Mouse (Mus musculus) cerebellum, postnatal 14 days (tissue): Measurements from ENCODE around the gene Bhlha9.

Experiments
- DNase-seq, 2 experiments: peaks; one replicate each; pipeline ENCODE4 v3.0.0; 2021; ENCODE audit warnings: mixed read lengths in 2 of 2

Gene Bhlha9

GRCm38 (mm10) chr11:76671871-76672475, at the start of gene Bhlha9:
Bhlha9 (plus strand) TSS chr11:76672470.
- DNase-seq = peak; percentile 87 to 89

DNA sequence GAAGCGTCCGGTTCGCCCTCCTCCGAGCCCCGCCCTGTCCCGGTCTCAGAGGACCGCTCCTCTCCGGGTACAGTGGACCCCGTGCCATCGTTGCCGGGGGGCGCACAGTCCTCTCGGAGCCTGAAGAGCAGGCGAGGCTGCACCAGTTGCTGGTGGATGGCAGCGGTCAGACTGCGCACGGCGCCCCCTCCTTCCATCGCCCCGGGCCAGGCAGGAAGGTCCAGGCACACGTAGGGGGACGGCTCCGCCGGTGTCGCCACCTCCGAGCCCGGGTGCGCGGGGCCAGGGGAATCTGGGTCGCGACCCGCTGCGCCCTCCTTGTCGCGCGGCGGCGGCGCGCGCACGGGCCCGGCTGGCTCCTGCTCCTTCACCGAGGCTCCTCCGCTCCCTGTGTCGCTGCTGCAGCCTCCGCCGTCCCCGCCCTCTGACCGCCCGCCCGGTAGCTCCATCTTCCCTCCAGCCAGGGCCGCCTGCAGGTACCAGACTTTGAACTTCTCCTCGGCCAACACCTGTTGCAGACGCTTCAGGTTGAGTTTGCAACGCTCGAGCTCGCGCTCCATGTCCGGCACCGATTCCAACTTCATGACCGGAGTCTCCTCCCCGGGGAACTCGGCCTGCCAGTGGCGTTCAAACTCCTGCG, 49.6 kb upstream of the Bhlha9 start:
- DNase-seq = peak; percentile 48 to 58

- DNase-seq = peak; percentile 81 to 84
These were observed 48.9 kb upstream of the Bhlha9 start for GRCm38 (mm10) chr11:76623206-76623961.

- DNase-seq = no peak
These were observed 48.2 kb upstream of the Bhlha9 start for GRCm38 (mm10) chr11:76624071-76624470.

DNA sequence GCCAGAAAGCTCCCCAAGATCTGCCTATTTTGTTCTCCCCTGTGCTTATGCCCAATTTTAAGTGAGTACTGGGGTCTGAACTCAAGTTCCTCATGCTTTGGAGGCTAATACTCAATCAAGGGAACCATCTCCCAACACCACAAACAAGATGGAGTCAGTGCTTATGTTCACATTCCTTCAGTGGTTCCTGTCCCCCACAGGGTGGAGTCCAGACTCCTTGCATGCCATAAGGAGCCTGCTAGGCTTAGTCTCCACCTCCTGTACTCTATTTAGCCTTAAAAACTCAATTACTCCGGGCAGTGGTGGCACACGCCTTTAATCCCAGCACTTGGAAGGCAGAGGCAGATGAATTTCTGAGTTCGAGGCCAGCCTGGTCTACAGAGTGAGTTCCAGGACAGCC, 47.4 kb upstream of the Bhlha9 start:
- no peak for DNase-seq

GRCm38 (mm10) chr11:76628613-76629012, 43.7 kb upstream of the Bhlha9 start:
- DNase-seq = no peak

GRCm38 (mm10) chr11:76630023-76630422, 42.2 kb upstream of the Bhlha9 start:
- DNase-seq = no peak

GRCm38 (mm10) chr11:76630487-76630886, 41.8 kb upstream of the Bhlha9 start:
- no peak for DNase-seq

- DNase-seq = peak; percentile 76 to 78
These were observed 32.8 kb upstream of the Bhlha9 start for GRCm38 (mm10) chr11:76639269-76639985.

GRCm38 (mm10) chr11:76640231-76640630, 32.0 kb upstream of the Bhlha9 start:
- DNase-seq = no peak

DNA sequence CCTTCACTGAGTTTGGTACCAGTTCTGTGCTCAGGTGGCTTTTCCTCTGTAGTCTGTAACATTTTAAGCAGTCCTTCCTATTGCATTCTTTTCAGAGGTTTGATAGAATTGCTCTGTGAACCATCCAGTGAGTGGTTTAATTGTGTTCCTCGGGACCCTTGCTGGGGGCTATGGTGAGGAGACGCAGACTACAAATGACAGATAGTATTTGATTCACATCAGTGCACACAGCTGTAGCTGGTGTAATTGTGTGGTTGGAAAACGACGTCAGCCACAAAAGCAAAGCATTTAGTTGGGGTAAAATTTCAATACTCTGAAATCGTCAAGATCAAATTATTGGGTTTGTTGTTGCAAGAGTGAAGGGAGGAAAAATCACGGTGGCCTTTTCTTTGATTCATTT, 28.0 kb upstream of the Bhlha9 start:
- no peak for DNase-seq

- DNase-seq = peak in 1 of 2 experiments; percentile 22
These were observed 27.2 kb upstream of the Bhlha9 start for GRCm38 (mm10) chr11:76645036-76645435.

GRCm38 (mm10) chr11:76645955-76646354, 26.3 kb upstream of the Bhlha9 start:
- DNase-seq = peak; percentile 99

- peak; percentile 84 to 86 for DNase-seq
These were observed 25.2 kb upstream of the Bhlha9 start for GRCm38 (mm10) chr11:76647062-76647461.

GRCm38 (mm10) chr11:76647500-76647899, 24.8 kb upstream of the Bhlha9 start:
- peak; percentile 81 to 85 for DNase-seq

- DNase-seq = no peak
These were observed 21.3 kb upstream of the Bhlha9 start for GRCm38 (mm10) chr11:76650862-76651560.

DNA sequence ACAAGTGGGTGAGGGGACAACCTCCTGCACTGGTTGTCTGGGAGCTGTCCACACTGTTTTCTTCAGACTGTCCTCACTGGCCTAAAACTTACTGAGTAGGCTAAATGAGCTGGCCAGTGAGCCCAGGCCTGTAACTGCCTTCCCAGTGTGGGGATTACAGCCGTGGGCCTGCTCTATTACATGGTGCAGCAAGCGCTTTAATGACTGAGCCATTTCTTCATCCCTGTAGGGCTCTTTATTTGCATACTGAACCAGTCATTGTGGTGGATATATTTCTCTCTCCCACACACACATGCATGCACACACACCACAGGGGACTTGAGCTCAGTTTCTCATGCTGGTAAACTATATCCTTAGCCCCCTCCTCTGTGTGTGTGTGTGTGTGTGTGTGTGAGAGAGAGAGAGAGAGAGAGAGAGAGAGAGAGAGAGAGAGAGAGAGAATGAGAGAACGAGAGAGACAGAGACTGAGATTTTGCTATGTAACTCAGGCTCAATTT, 19.4 kb upstream of the Bhlha9 start:
- no peak for DNase-seq

GRCm38 (mm10) chr11:76655106-76655505, 17.2 kb upstream of the Bhlha9 start:
- DNase-seq = peak; percentile 78 to 80

GRCm38 (mm10) chr11:76657450-76657970, 14.8 kb upstream of the Bhlha9 start:
- no peak for DNase-seq

- DNase-seq = no peak
These were observed 12.9 kb upstream of the Bhlha9 start for GRCm38 (mm10) chr11:76659138-76659930.

GRCm38 (mm10) chr11:76661790-76662468, 10.3 kb upstream of the Bhlha9 start:
- DNase-seq = no peak
